Mouse (Mus musculus) spleen, adult 2 months (tissue): ENCODE measurements around the gene Btd.

ENCODE experiments used
- CTCF ChIP-seq: fragments of 200-500 bp; IDR thresholded peaks from 2 replicates; pipeline ENCODE4 v1.5.1; 2011; ENCODE audit warnings: mild to moderate bottlenecking, inconsistent platforms; ENCODE audit not compliant: insufficient read depth, insufficient read length, insufficient replicate concordance; ENCODE audit errors: extremely low read depth
- POLR2A ChIP-seq: fragments of 200-500 bp; IDR thresholded peaks from 2 replicates; pipeline ENCODE4 v1.6.1; 2011; ENCODE audit warnings: low read depth, low read length, inconsistent platforms

DNA sequence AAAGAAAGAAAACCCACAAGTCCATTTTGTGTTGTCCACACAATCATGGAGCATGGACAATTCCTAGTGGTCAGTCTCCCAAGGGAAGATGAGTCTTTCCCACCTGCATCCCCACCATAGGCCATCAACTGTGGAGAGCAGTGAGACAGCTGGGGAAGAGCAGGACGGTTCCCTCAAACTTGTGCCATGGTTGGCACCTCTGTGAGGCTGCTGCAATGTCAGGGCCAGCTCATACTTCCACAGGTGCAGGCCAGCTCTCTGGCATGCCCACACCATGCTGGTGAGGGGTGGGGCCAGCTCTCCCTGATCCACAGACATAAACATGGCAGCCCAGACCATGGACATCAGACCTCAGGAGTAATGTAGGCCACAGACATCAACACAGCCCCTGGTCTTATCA is 45.4 kb downstream of the Btd start:
- TF ChIP-seq CTCF, result no peak
- TF ChIP-seq POLR2A, result no peak
